Mouse (Mus musculus) hematopoietic multipotent progenitor cell, adult 10-12 weeks (in vitro differentiated cells): ENCODE results near the gene Ifitm3. TPM values are rescaled to one million over a fixed set of nuclear protein-coding genes. Genes with fewer than 3 reads are reported as not detected.

Experiments
- polyA plus RNA-seq: library from polyadenylated mRNA; stranded (reverse); fragments of >175 nt; gene quantifications from 2 replicates; pipeline ENCODE4 v1.2.3, GENCODE M21; 2012; ENCODE audit warnings: low replicate concordance

The Ifitm3 gene
- 25.7 and 51.0 TPM in 2 replicates for polyA plus RNA-seq

GRCm38 (mm10) chr7:141010593-141010992 is at the start of gene Ifitm3:
Ifitm3 (minus strand) TSS chr7:141010770.

GRCm38 (mm10) chr7:141028831-141029230 is 18.3 kb upstream of the Ifitm3 start, which contains the start of gene Gm17387:
Gm17387 (plus strand) TSS chr7:141029131.

GRCm38 (mm10) chr7:141017824-141018223 is 7.3 kb upstream of the Ifitm3 start, which contains the start of gene Ifitm6:
Ifitm6 (minus strand) TSS chr7:141017924.

GRCm38 (mm10) chr7:140966921-140967320 is 43.6 kb downstream of the Ifitm3 start, which contains the start of gene Ifitm1:
Ifitm1 (plus strand) TSS chr7:140967221.

Other genes starting within 250 kb of the Ifitm3 start
- gene Cyp2e1, start 247.0 kb downstream of the Ifitm3 start, polyA plus RNA-seq = not detected in 2 replicates
- 0.18 TPM in 1 of 2 replicates, not detected in the other for gene Syce1, start 222.9 kb downstream of the Ifitm3 start, polyA plus RNA-seq
- not detected in 2 replicates for gene Zfp941, start 188.6 kb downstream of the Ifitm3 start, polyA plus RNA-seq
- not detected in 2 replicates for gene Urah, start 175.8 kb downstream of the Ifitm3 start, polyA plus RNA-seq
- gene Scgb1c1, start 165.2 kb downstream of the Ifitm3 start, polyA plus RNA-seq = not detected in 2 replicates
- gene Odf3, start 163.0 kb downstream of the Ifitm3 start, polyA plus RNA-seq = not detected in 2 replicates
- not detected in 2 replicates for gene Gm45785, start 154.4 kb downstream of the Ifitm3 start, polyA plus RNA-seq
- 84.4 and 159 TPM in 2 replicates for gene Ric8a, start 153.8 kb downstream of the Ifitm3 start, polyA plus RNA-seq
- 5.3 and 13.3 TPM in 2 replicates for gene Bet1l, start 153.2 kb downstream of the Ifitm3 start, polyA plus RNA-seq
- gene Psmd13, start 128.8 kb downstream of the Ifitm3 start, polyA plus RNA-seq = 14.0 and 45.3 TPM in 2 replicates
- gene Sirt3, start 128.5 kb downstream of the Ifitm3 start, polyA plus RNA-seq = 25.2 and 43.6 TPM in 2 replicates
- not detected in 2 replicates for gene Cox8b, start 110.3 kb downstream of the Ifitm3 start, polyA plus RNA-seq
- 0.27 TPM in 1 of 2 replicates, not detected in the other for gene Nlrp6, start 89.9 kb downstream of the Ifitm3 start, polyA plus RNA-seq
- gene Pgghg, start 69.4 kb downstream of the Ifitm3 start, polyA plus RNA-seq = 14.9 and 15.1 TPM in 2 replicates
- not detected in 2 replicates for gene Ifitm5, start 60.5 kb downstream of the Ifitm3 start, polyA plus RNA-seq
- not detected in 2 replicates for gene Gm45717, start 54.8 kb downstream of the Ifitm3 start, polyA plus RNA-seq
- gene Ifitm2, start 54.8 kb downstream of the Ifitm3 start, polyA plus RNA-seq = 17.6 and 125 TPM in 2 replicates
- 8.5 TPM in 2 replicates for gene Ifitm1, start 43.5 kb downstream of the Ifitm3 start, polyA plus RNA-seq
- 4.0 and 4.9 TPM in 2 replicates for gene Ifitm6, start 7.2 kb upstream of the Ifitm3 start, polyA plus RNA-seq
- gene Gm17387, start 18.4 kb upstream of the Ifitm3 start, polyA plus RNA-seq = not detected in 2 replicates
- gene B4galnt4, start 50.3 kb upstream of the Ifitm3 start, polyA plus RNA-seq = 3.7 and 11.5 TPM in 2 replicates
- gene Pkp3, start 67.4 kb upstream of the Ifitm3 start, polyA plus RNA-seq = 30.0 and 50.9 TPM in 2 replicates
- 44.4 and 49.0 TPM in 2 replicates for gene Sigirr, start 89.8 kb upstream of the Ifitm3 start, polyA plus RNA-seq
- gene Ano9, start 107.0 kb upstream of the Ifitm3 start, polyA plus RNA-seq = not detected in 2 replicates
- gene Ptdss2, start 111.6 kb upstream of the Ifitm3 start, polyA plus RNA-seq = 25.5 and 46.6 TPM in 2 replicates
- 9.0 and 40.5 TPM in 2 replicates for gene Rnh1, start 162.1 kb upstream of the Ifitm3 start, polyA plus RNA-seq
- 32.3 and 36.1 TPM in 2 replicates for gene Hras, start 183.2 kb upstream of the Ifitm3 start, polyA plus RNA-seq
- gene Lrrc56, start 183.4 kb upstream of the Ifitm3 start, polyA plus RNA-seq = 13.6 and 20.7 TPM in 2 replicates
- gene Lmntd2, start 203.3 kb upstream of the Ifitm3 start, polyA plus RNA-seq = 4.7 and 9.3 TPM in 2 replicates
- gene Rassf7, start 205.1 kb upstream of the Ifitm3 start, polyA plus RNA-seq = 18.6 and 26.2 TPM in 2 replicates
- 119 and 133 TPM in 2 replicates for gene Phrf1, start 218.0 kb upstream of the Ifitm3 start, polyA plus RNA-seq